In the genomic region with DNA sequence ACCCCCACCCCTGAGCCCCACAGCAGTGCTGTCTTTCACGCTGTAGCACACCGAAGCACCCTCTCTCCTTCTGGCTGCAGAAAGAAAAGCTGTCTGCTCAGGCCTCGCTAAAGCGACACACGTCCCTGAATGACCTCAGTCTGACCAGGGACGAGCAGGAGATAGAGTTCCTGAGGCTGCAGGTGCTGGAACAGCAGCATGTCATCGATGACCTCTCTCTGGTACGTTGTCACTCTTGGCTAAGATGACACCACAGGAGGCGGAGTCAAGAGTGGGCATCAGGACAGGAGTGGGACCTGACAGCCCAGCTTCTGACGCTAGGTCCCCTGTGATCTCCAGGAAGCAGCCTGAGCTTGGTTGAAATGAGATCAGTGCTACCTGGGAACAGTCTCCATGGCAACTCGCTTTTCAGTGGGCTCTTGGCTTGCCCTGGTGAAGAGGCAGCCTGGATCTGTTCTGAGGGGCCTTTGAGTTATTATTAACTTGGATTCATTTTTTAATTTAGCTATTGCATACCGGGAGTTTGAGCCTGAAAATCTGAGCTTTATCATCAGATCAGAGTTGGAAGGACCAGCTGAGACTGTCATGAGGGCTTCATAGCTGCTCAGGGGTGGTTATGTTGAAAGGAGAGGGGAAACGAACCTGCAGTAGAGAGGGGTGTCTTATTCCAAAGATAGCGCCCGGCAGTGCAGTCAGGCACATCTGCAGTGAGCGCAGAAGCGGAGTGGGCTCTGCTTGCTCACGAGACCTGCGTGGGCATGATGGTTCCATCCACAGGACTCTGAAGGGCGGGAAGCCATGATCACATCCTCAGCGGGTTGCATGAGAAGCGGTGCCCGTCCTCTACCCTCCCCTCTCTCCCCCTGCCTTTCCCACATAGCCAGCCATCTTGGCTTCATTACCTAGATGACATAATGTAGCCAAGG, we compare ENCODE assay signal across 16 mouse cellular contexts. TPM values are rescaled to one million over a fixed set of nuclear protein-coding genes. Genes with fewer than 3 reads are reported as not detected.
DNase-seq lines count a peak whose midpoint lies in the region; ATAC-seq lines count a peak whose summit lies in the region.
"Had no signal": no experiment of that assay in that cellular context is flagged by ENCODE, and none has a peak within 500 bp of the region (broad histone marks: within the 10 kb centered on the region; RNA-seq: fewer than 3 reads in every experiment).

No protein-coding gene starts in this region.

- no peak overlapping the region for H3K4me3 ChIP-seq in hindbrain, embryonic 13.5 days
- H3K4me3 ChIP-seq in hindbrain, embryonic 11.5 days (ENCODE audit: low read depth, low read length), result no peak overlapping the region
- H3K4me3 ChIP-seq in forebrain, embryonic 14.5 days (ENCODE audit: low read depth, low read length), result no peak overlapping the region
- no peak overlapping the region for H3K4me3 ChIP-seq in midbrain, embryonic 14.5 days (replicated peaks; ENCODE audit: low read depth, low read length)
- no peak overlapping the region for H3K4me3 ChIP-seq in liver, embryonic 12.5 days
- H3K4me3 ChIP-seq: heart, embryonic 15.5 days; limb, embryonic 13.5 days had no signal

- H3K4me1 ChIP-seq in hindbrain, embryonic 13.5 days (replicated peaks), result peaks cover 16% of the 10 kb centered on the region
- H3K4me1 ChIP-seq in hindbrain, embryonic 11.5 days (replicated peaks; ENCODE audit: control insufficient read depth, insufficient read depth, low read length), result no peaks in the 10 kb centered on the region
- H3K4me1 ChIP-seq in forebrain, embryonic 14.5 days (ENCODE audit: control insufficient read depth, insufficient read depth, low read length), result no peaks in the 10 kb centered on the region
- 0 out of 2 replicates have a peak, but pooled peaks cover 8% of the 10 kb centered on the region for H3K4me1 ChIP-seq in midbrain, embryonic 14.5 days (ENCODE audit: control insufficient read depth, insufficient read depth, low read length)
- H3K4me1 ChIP-seq in liver, embryonic 12.5 days, result no peaks in the 10 kb centered on the region
- H3K4me1 ChIP-seq: heart, embryonic 15.5 days; limb, embryonic 13.5 days had no signal

- 73% methylated on average over 23 of the region's 23 CpGs for WGBS in hindbrain, embryonic 13.5 days
- WGBS in hindbrain, embryonic 11.5 days, result 83% methylated on average over 23 of the region's 23 CpGs
- WGBS in forebrain, embryonic 14.5 days, result 77% methylated on average over 23 of the region's 23 CpGs
- 71% methylated on average over 23 of the region's 23 CpGs for WGBS in midbrain, embryonic 14.5 days
- 64% methylated on average over 23 of the region's 23 CpGs for WGBS in liver, embryonic 12.5 days (ENCODE audit: insufficient replicate concordance)

- H3K9me3 ChIP-seq in hindbrain, embryonic 13.5 days, result no peaks in the 10 kb centered on the region
- H3K9me3 ChIP-seq in hindbrain, embryonic 11.5 days (ENCODE audit: control insufficient read depth, low read length), result no peaks in the 10 kb centered on the region
- no peaks in the 10 kb centered on the region for H3K9me3 ChIP-seq in forebrain, embryonic 14.5 days (replicated peaks; ENCODE audit: control insufficient read depth, low read length)
- no peaks in the 10 kb centered on the region for H3K9me3 ChIP-seq in midbrain, embryonic 14.5 days (ENCODE audit: control insufficient read depth, low read length)
- no peaks in the 10 kb centered on the region for H3K9me3 ChIP-seq in liver, embryonic 12.5 days (replicated peaks)
- H3K9me3 ChIP-seq: heart, embryonic 15.5 days; limb, embryonic 13.5 days had no signal

- no peak overlapping the region for H3K4me2 ChIP-seq in hindbrain, embryonic 13.5 days
- H3K4me2 ChIP-seq in hindbrain, embryonic 11.5 days (replicated peaks; ENCODE audit: low read depth, low read length), result no peak overlapping the region
- H3K4me2 ChIP-seq in forebrain, embryonic 14.5 days (ENCODE audit: low read length), result no peak overlapping the region
- no peak overlapping the region for H3K4me2 ChIP-seq in midbrain, embryonic 14.5 days (ENCODE audit: low read length)
- H3K4me2 ChIP-seq in liver, embryonic 12.5 days, result no peak overlapping the region
- H3K4me2 ChIP-seq: heart, embryonic 15.5 days; limb, embryonic 13.5 days had no signal

- no peak for DNase-seq in hindbrain, embryonic 11.5 days (ENCODE audit: low spot score)
- peak; percentile 36 for DNase-seq in R1 (ENCODE audit: low read depth, low spot score)
- peak; percentile 62 for DNase-seq in forebrain, embryonic 14.5 days (ENCODE audit: low spot score)
- peak; percentile 73 for DNase-seq in midbrain, embryonic 14.5 days
- no peak for DNase-seq in ovary, postnatal 36 days (ENCODE audit: low spot score)
- DNase-seq in kidney, postnatal 14 days, result no peak
- DNase-seq: cerebellum, adult 2 months; gastrocnemius, postnatal 36 days; kidney, postnatal 4 days; lung, adult 18-20 months had no signal

- no peaks in the 10 kb centered on the region for H3K27me3 ChIP-seq in hindbrain, embryonic 13.5 days
- H3K27me3 ChIP-seq in hindbrain, embryonic 11.5 days (ENCODE audit: control insufficient read depth, insufficient read depth, low read length), result no peaks in the 10 kb centered on the region
- no peaks in the 10 kb centered on the region for H3K27me3 ChIP-seq in forebrain, embryonic 14.5 days (replicated peaks; ENCODE audit: control insufficient read depth, insufficient read depth, low read length)
- no peaks in the 10 kb centered on the region for H3K27me3 ChIP-seq in midbrain, embryonic 14.5 days (ENCODE audit: control insufficient read depth, insufficient read depth, low read length)
- no peaks in the 10 kb centered on the region for H3K27me3 ChIP-seq in liver, embryonic 12.5 days (replicated peaks)

- ATAC-seq in hindbrain, embryonic 13.5 days (ENCODE audit: low FRiP score), result peak; percentile 58; the same call in 1 of the 2 replicates
- ATAC-seq in hindbrain, embryonic 11.5 days (ENCODE audit: low FRiP score), result no peak
- ATAC-seq in forebrain, embryonic 14.5 days, result peak; percentile 64
- peak; percentile 28; the same call in 1 of the 2 replicates for ATAC-seq in midbrain, embryonic 14.5 days (ENCODE audit: low FRiP score, low TSS enrichment)
- no peak for ATAC-seq in liver, embryonic 12.5 days
- ATAC-seq: inflammation-experienced regulatory T-cells, adult 6 months had no signal

- H3K36me3 ChIP-seq in hindbrain, embryonic 13.5 days, result peaks cover 10% of the 10 kb centered on the region; the same call in 1 of the 2 replicates
- no peaks in the 10 kb centered on the region for H3K36me3 ChIP-seq in hindbrain, embryonic 11.5 days (ENCODE audit: control insufficient read depth, insufficient read depth, low read length)
- H3K36me3 ChIP-seq in forebrain, embryonic 14.5 days (ENCODE audit: control insufficient read depth, insufficient read depth, low read length), result no peaks in the 10 kb centered on the region
- H3K36me3 ChIP-seq in midbrain, embryonic 14.5 days (ENCODE audit: control insufficient read depth, insufficient read depth, low read length), result no peaks in the 10 kb centered on the region
- H3K36me3 ChIP-seq in liver, embryonic 12.5 days, result no peaks in the 10 kb centered on the region
- H3K36me3 ChIP-seq: heart, embryonic 15.5 days; limb, embryonic 13.5 days had no signal

- H3K9ac ChIP-seq in hindbrain, embryonic 13.5 days, result peak overlapping the region; percentile 13; the same call in 1 of the 2 replicates
- no peak overlapping the region for H3K9ac ChIP-seq in hindbrain, embryonic 11.5 days (ENCODE audit: low read depth, low read length)
- no peak overlapping the region for H3K9ac ChIP-seq in forebrain, embryonic 14.5 days (ENCODE audit: low read length)
- H3K9ac ChIP-seq in midbrain, embryonic 14.5 days (replicated peaks; ENCODE audit: low read length), result no peak overlapping the region
- H3K9ac ChIP-seq in liver, embryonic 12.5 days, result no peak overlapping the region
- H3K9ac ChIP-seq: heart, embryonic 15.5 days; limb, embryonic 13.5 days had no signal

- peak overlapping the region; percentile 73 for H3K27ac ChIP-seq in hindbrain, embryonic 13.5 days
- no peak overlapping the region for H3K27ac ChIP-seq in hindbrain, embryonic 11.5 days (ENCODE audit: low read depth, low read length)
- peak overlapping the region; percentile 44; the same call in 1 of the 2 replicates for H3K27ac ChIP-seq in forebrain, embryonic 14.5 days (ENCODE audit: low read depth, low read length)
- peak overlapping the region; percentile 80 for H3K27ac ChIP-seq in midbrain, embryonic 14.5 days (replicated peaks; ENCODE audit: low read depth, low read length)
- no peak overlapping the region for H3K27ac ChIP-seq in liver, embryonic 12.5 days
- H3K27ac ChIP-seq: heart, embryonic 15.5 days; limb, embryonic 13.5 days had no signal

RNA-seq across cellular contexts. Expression of a gene that starts 20.6 kb away (rescaled TPM):
- 1.5 and 1.6 TPM in 2 replicates for polyA plus RNA-seq in hindbrain, embryonic 13.5 days (2015; fragmentation: Nextera tagmentation; extraction: Ambion mirVana)
- polyA plus RNA-seq in hindbrain, embryonic 11.5 days (2014; fragmentation: Nextera tagmentation; extraction: Ambion mirVana), result 0.09 and 0.14 TPM in 2 replicates
- polyA plus RNA-seq in forebrain, embryonic 14.5 days (2014; fragmentation: Nextera tagmentation; extraction: Ambion mirVana), result 1.1 and 1.5 TPM in 2 replicates
- polyA plus RNA-seq in midbrain, embryonic 14.5 days (2014; fragmentation: Nextera tagmentation; extraction: Ambion mirVana), result 1.7 and 2.0 TPM in 2 replicates
- not detected in 2 replicates for polyA plus RNA-seq in liver, embryonic 12.5 days (2016; fragmentation: Nextera tagmentation; extraction: Ambion mirVana)
- polyA plus RNA-seq: embryonic facial prominence, embryonic 11.5 days; heart, embryonic 15.5 days had no signal

Comparison
In these comparisons a context has a peak if more than half of its experiments do, and no peak if none do; other contexts are left out.
1. ATAC-seq: peak in hindbrain, embryonic 13.5 days (single experiment), forebrain, embryonic 14.5 days (single experiment) and midbrain, embryonic 14.5 days (single experiment); none in hindbrain, embryonic 11.5 days (single experiment) and liver, embryonic 12.5 days (single experiment).
2. H3K27ac ChIP-seq: peak in hindbrain, embryonic 13.5 days (single experiment), forebrain, embryonic 14.5 days (single experiment) and midbrain, embryonic 14.5 days (single experiment); none in hindbrain, embryonic 11.5 days (single experiment) and liver, embryonic 12.5 days (single experiment).
3. DNase-seq: peak in R1 (single experiment), forebrain, embryonic 14.5 days (single experiment) and midbrain, embryonic 14.5 days (single experiment); none in hindbrain, embryonic 11.5 days (single experiment), ovary, postnatal 36 days (single experiment) and kidney, postnatal 14 days (single experiment).